Mouse (Mus musculus) thymus, adult 2 months (tissue): ENCODE results near the gene Ngfr.

Source experiments
- CTCF ChIP-seq: fragments of 200-500 bp; IDR thresholded peaks from 2 replicates; pipeline ENCODE4 v1.5.1; 2012; ENCODE audit warnings: mild to moderate bottlenecking, control low read depth, low read length, moderate library complexity, borderline replicate concordance; ENCODE audit not compliant: control insufficient read depth, poor library complexity, insufficient read depth; ENCODE audit errors: extremely low read depth
- POLR2A ChIP-seq: fragments of 200-500 bp; IDR thresholded peaks from 2 replicates; pipeline ENCODE4 v1.6.1; 2012; ENCODE audit warnings: mild to moderate bottlenecking, low read length, control low read depth, moderate library complexity; ENCODE audit not compliant: control insufficient read depth, poor library complexity, insufficient read depth; ENCODE audit errors: extremely low read depth

GRCm38 (mm10) chr11:95595438-95596149, 8.1 kb upstream of the Ngfr start:
- TF ChIP-seq CTCF: no peak
- no peak for TF ChIP-seq POLR2A
